Comparison of ENCODE assay signal across 21 mouse cellular contexts in genomic region chr17:74449776-74450175, GRCm38 (mm10). TPM values are rescaled to one million over a fixed set of nuclear protein-coding genes. Genes with fewer than 3 reads are reported as not detected.
DNase-seq lines count a peak whose midpoint lies in the region; ATAC-seq lines count a peak whose summit lies in the region.
"Had no signal": no experiment of that assay in that cellular context is flagged by ENCODE, and none has a peak within 500 bp of the region (broad histone marks: within the 10 kb centered on the region; RNA-seq: fewer than 3 reads in every experiment).

No protein-coding gene starts in this region.

- no peak overlapping the region for H3K4me2 ChIP-seq in limb, embryonic 15.5 days
- H3K4me2 ChIP-seq: embryonic facial prominence, embryonic 12.5 days; forebrain, embryonic 13.5 days; forebrain, embryonic 15.5 days had no signal

- H3K4me1 ChIP-seq in heart, embryonic 10.5 days, result no peaks in the 10 kb centered on the region
- no peaks in the 10 kb centered on the region for H3K4me1 ChIP-seq in limb, embryonic 15.5 days
- H3K4me1 ChIP-seq in limb, embryonic 10.5 days, result no peaks in the 10 kb centered on the region
- H3K4me1 ChIP-seq: embryonic facial prominence, embryonic 10.5 days; embryonic facial prominence, embryonic 12.5 days; forebrain, embryonic 13.5 days; forebrain, embryonic 15.5 days had no signal

- peak; percentile 68 for DNase-seq in heart, embryonic 10.5 days (ENCODE audit: low spot score)
- DNase-seq in heart, postnatal 36 days, result no peak
- DNase-seq in limb, embryonic 10.5 days (ENCODE audit: low spot score), result no peak
- no peak for DNase-seq in right cerebral cortex, postnatal 10 days (ENCODE audit: low spot score in 2 of 2)
- DNase-seq: adrenal gland, adult 8-10 months; adrenal gland, postnatal 14 days; adrenal gland, postnatal 36 days; cerebellum, adult 11-12 months; cerebellum, adult 2 months; cerebellum, adult 9-10 months; cerebellum, postnatal 10 days; cerebellum, postnatal 25 days; forebrain, postnatal 0 days had no signal

- ATAC-seq in limb, embryonic 15.5 days (ENCODE audit: insufficient number of reproducible peaks, low FRiP score, low TSS enrichment, low read depth), result 0 out of 2 replicates have a peak, but pooled peaks have one; percentile 10
- ATAC-seq: activated CD4-positive, CD25-positive, alpha-beta regulatory T cell, adult 4 months; forebrain, embryonic 13.5 days; forebrain, embryonic 15.5 days; forebrain, postnatal 0 days; Patski had no signal

- H3K9ac ChIP-seq in limb, embryonic 15.5 days, result no peak overlapping the region
- H3K9ac ChIP-seq: embryonic facial prominence, embryonic 12.5 days; forebrain, embryonic 13.5 days; forebrain, embryonic 15.5 days; forebrain, postnatal 0 days had no signal

- H3K4me3 ChIP-seq in heart, embryonic 10.5 days, result no peak overlapping the region
- no peak overlapping the region for H3K4me3 ChIP-seq in limb, embryonic 15.5 days
- no peak overlapping the region for H3K4me3 ChIP-seq in limb, embryonic 10.5 days
- H3K4me3 ChIP-seq: embryonic facial prominence, embryonic 10.5 days; embryonic facial prominence, embryonic 12.5 days; forebrain, embryonic 13.5 days; forebrain, embryonic 15.5 days had no signal

- no peak overlapping the region for H3K27ac ChIP-seq in heart, embryonic 10.5 days
- no peak overlapping the region for H3K27ac ChIP-seq in limb, embryonic 15.5 days
- no peak overlapping the region for H3K27ac ChIP-seq in limb, embryonic 10.5 days
- H3K27ac ChIP-seq: embryonic facial prominence, embryonic 10.5 days; embryonic facial prominence, embryonic 12.5 days; forebrain, embryonic 13.5 days; forebrain, embryonic 15.5 days had no signal

- H3K36me3 ChIP-seq in heart, embryonic 10.5 days, result no peaks in the 10 kb centered on the region
- no peaks in the 10 kb centered on the region for H3K36me3 ChIP-seq in limb, embryonic 15.5 days
- H3K36me3 ChIP-seq in limb, embryonic 10.5 days, result no peaks in the 10 kb centered on the region
- H3K36me3 ChIP-seq: embryonic facial prominence, embryonic 10.5 days; embryonic facial prominence, embryonic 12.5 days; forebrain, embryonic 15.5 days; G1E had no signal

- no peaks in the 10 kb centered on the region for H3K27me3 ChIP-seq in heart, embryonic 10.5 days (ENCODE audit: insufficient read depth, poor library complexity, severe bottlenecking)
- no peaks in the 10 kb centered on the region for H3K27me3 ChIP-seq in limb, embryonic 15.5 days
- H3K27me3 ChIP-seq in limb, embryonic 10.5 days (ENCODE audit: low read depth, poor library complexity, severe bottlenecking), result no peaks in the 10 kb centered on the region
- H3K27me3 ChIP-seq: embryonic facial prominence, embryonic 12.5 days; forebrain, embryonic 13.5 days; forebrain, embryonic 15.5 days had no signal

- intact Hi-C loops in heart, postnatal 36 days (cut with DNase I), result no loop called here

- no peaks in the 10 kb centered on the region for H3K9me3 ChIP-seq in heart, embryonic 10.5 days
- H3K9me3 ChIP-seq in limb, embryonic 15.5 days, result no peaks in the 10 kb centered on the region
- no peaks in the 10 kb centered on the region for H3K9me3 ChIP-seq in limb, embryonic 10.5 days (replicated peaks)
- H3K9me3 ChIP-seq: embryonic facial prominence, embryonic 10.5 days; embryonic facial prominence, embryonic 12.5 days; forebrain, embryonic 13.5 days; forebrain, embryonic 15.5 days; G1E had no signal

- 87% methylated on average over 10 of the region's 10 CpGs for WGBS in heart, embryonic 10.5 days
- WGBS in limb, embryonic 15.5 days, result 85% methylated on average over 10 of the region's 10 CpGs
- WGBS in limb, embryonic 10.5 days, result 91% methylated on average over 10 of the region's 10 CpGs

RNA-seq across cellular contexts. Expression of gene Nlrc4, which starts 9.2 kb away (rescaled TPM):
- polyA plus RNA-seq in heart, embryonic 10.5 days (2016; fragmentation: Nextera tagmentation; extraction: Ambion mirVana), result 0.06 and 0.15 TPM in 2 replicates
- under 1 TPM; 0.31 to 0.35 TPM for total RNA-seq in heart, postnatal 36 days (2021)
- polyA plus RNA-seq in limb, embryonic 15.5 days (2015; fragmentation: Nextera tagmentation; extraction: Ambion mirVana), result 0.31 and 0.34 TPM in 2 replicates
- polyA plus RNA-seq in limb, embryonic 10.5 days (2016; fragmentation: Nextera tagmentation; extraction: Ambion mirVana), result 0.19 and 0.25 TPM in 2 replicates

RNA-seq across cellular contexts. Expression of gene Yipf4, which starts 39.5 kb away (rescaled TPM):
- 35.9 and 36.3 TPM in 2 replicates for polyA plus RNA-seq in heart, embryonic 10.5 days (2016; fragmentation: Nextera tagmentation; extraction: Ambion mirVana)
- total RNA-seq in heart, postnatal 36 days (2021), result 10 to 100 TPM; 67.8 to 68.2 TPM
- 55.9 and 67.8 TPM in 2 replicates for polyA plus RNA-seq in limb, embryonic 15.5 days (2015; fragmentation: Nextera tagmentation; extraction: Ambion mirVana)
- 30.0 and 31.2 TPM in 2 replicates for polyA plus RNA-seq in limb, embryonic 10.5 days (2016; fragmentation: Nextera tagmentation; extraction: Ambion mirVana)

RNA-seq across cellular contexts. Expression of gene Slc30a6, which starts 54.4 kb away (rescaled TPM):
- 32.1 and 35.0 TPM in 2 replicates for polyA plus RNA-seq in heart, embryonic 10.5 days (2016; fragmentation: Nextera tagmentation; extraction: Ambion mirVana)
- 1 to 10 TPM; 9.3 to 9.5 TPM for total RNA-seq in heart, postnatal 36 days (2021)
- 38.7 and 40.9 TPM in 2 replicates for polyA plus RNA-seq in limb, embryonic 15.5 days (2015; fragmentation: Nextera tagmentation; extraction: Ambion mirVana)
- 38.4 and 39.2 TPM in 2 replicates for polyA plus RNA-seq in limb, embryonic 10.5 days (2016; fragmentation: Nextera tagmentation; extraction: Ambion mirVana)
